Mouse (Mus musculus) gastrocnemius, postnatal 14 days (tissue): ENCODE measurements around the gene Thoc7. TPM values are rescaled to one million over a fixed set of nuclear protein-coding genes. Genes with fewer than 3 reads are reported as not detected.
"Not testable (repeated sequence)": the region's sequence is repeated elsewhere in the genome, so short reads cannot be mapped to it uniquely, and the experiment has no call there.

Experiments used
- DNase-seq: peaks from one replicate; pipeline ENCODE4 v3.0.0; 2021; ENCODE audit warnings: mixed read lengths
- intact Hi-C: fragments of 180-260 bp; cut with DNase I; formaldehyde crosslinking; loops from one replicate; pipeline ENCODE4 v1.15.1; 2025; ENCODE audit warnings: low total_unique reads
- long read RNA-seq, 2 experiments: library from polyadenylated mRNA; stranded (forward); transcript quantifications; one replicate each; pipeline ENCODE4 v2.0.0; 2021
- total RNA-seq, 2 experiments: library from RNA; stranded (reverse); gene quantifications; 2 replicates each; pipeline ENCODE4 v1.2.3; 2021

Gene Thoc7
- total RNA-seq = 100 to 1,000 TPM; 120 to 124 TPM
- long read RNA-seq, experiment 1, transcript Thoc7-201 (8 exons, 937 nt) = major isoform, 71 of 96 reads
- long read RNA-seq, experiment 1, partial matches to known transcripts = 4 of 96 reads
- long read RNA-seq, experiment 1, other reads (novel, unspliced or antisense) = 19 of 96 reads
- long read RNA-seq, experiment 2, transcript Thoc7-210 (9 exons, 951 nt) = minor isoform, 5 of 98 reads
- long read RNA-seq, experiment 2, transcript Thoc7-201 (8 exons, 937 nt) = major isoform, 70 of 98 reads
- long read RNA-seq, experiment 2, partial matches to known transcripts = 3 of 98 reads
- long read RNA-seq, experiment 2, other reads (novel, unspliced or antisense) = 20 of 98 reads

GRCm38 (mm10) chr14:13961401-13962112, at the start of gene Thoc7, which contains the start of gene Atxn7:
Thoc7 (minus strand) TSS chr14:13961852.
Atxn7 (plus strand) TSS chr14:13961440.
- peak; percentile 24 for DNase-seq
- intact Hi-C loops = loop anchor here (10.0 kb wide), 1 partner anchor 53 kb away; no protein-coding TSS in a partner anchor

GRCm38 (mm10) chr14:14009712-14010111, 48.1 kb upstream of the Thoc7 start:
- intact Hi-C loops = loop anchor here (10.0 kb wide), 1 partner anchor 45 kb away; the partner anchor contains the start of genes Atxn7 and Thoc7
- DNase-seq = no peak

GRCm38 (mm10) chr14:14002771-14003170, 41.1 kb upstream of the Thoc7 start:
- intact Hi-C loops = no loop called here
- DNase-seq = no peak

GRCm38 (mm10) chr14:13995206-13996097, 33.8 kb upstream of the Thoc7 start:
- DNase-seq = no peak
- intact Hi-C loops = no loop called here

- intact Hi-C loops = no loop called here
- no peak for DNase-seq
These were observed 29.1 kb upstream of the Thoc7 start for GRCm38 (mm10) chr14:13990741-13991140.

GRCm38 (mm10) chr14:13988397-13988796, 26.7 kb upstream of the Thoc7 start:
- intact Hi-C loops = loop anchor here (10.0 kb wide), 1 partner anchor 106 kb away; no protein-coding TSS in a partner anchor
- DNase-seq = no peak

GRCm38 (mm10) chr14:13982174-13982573, 20.5 kb upstream of the Thoc7 start:
- DNase-seq = no peak
- intact Hi-C loops = loop anchor here (10.0 kb wide), 1 partner anchor 113 kb away; no protein-coding TSS in a partner anchor

GRCm38 (mm10) chr14:13981286-13981685, 19.6 kb upstream of the Thoc7 start:
- intact Hi-C loops = loop anchor here (10.0 kb wide), 1 partner anchor 114 kb away; no protein-coding TSS in a partner anchor
- no peak for DNase-seq

GRCm38 (mm10) chr14:13977498-13977897, 15.8 kb upstream of the Thoc7 start:
- DNase-seq = no peak
- intact Hi-C loops = no loop called here

- intact Hi-C loops = no loop called here
- DNase-seq = no peak
These were observed 10.1 kb upstream of the Thoc7 start for GRCm38 (mm10) chr14:13971644-13972234.

GRCm38 (mm10) chr14:13970513-13970912, 8.9 kb upstream of the Thoc7 start:
- intact Hi-C loops = no loop called here
- DNase-seq = no peak

GRCm38 (mm10) chr14:13968476-13968875, 6.8 kb upstream of the Thoc7 start:
- intact Hi-C loops = loop anchor here (10.0 kb wide), 1 partner anchor 46 kb away; no protein-coding TSS in a partner anchor
- no peak for DNase-seq

- no peak for DNase-seq
- intact Hi-C loops = loop anchor here (10.0 kb wide), 1 partner anchor 47 kb away; no protein-coding TSS in a partner anchor
These were observed 6.0 kb upstream of the Thoc7 start for GRCm38 (mm10) chr14:13967607-13968006.

- intact Hi-C loops = loop anchor here (10.0 kb wide), 1 partner anchor 51 kb away; no protein-coding TSS in a partner anchor
- DNase-seq = no peak
These were observed 1.9 kb upstream of the Thoc7 start for GRCm38 (mm10) chr14:13963527-13963926.

- intact Hi-C loops = loop anchor here (10.0 kb wide), 1 partner anchor 52 kb away; no protein-coding TSS in a partner anchor
- DNase-seq = no peak
These were observed 824 bp upstream of the Thoc7 start for GRCm38 (mm10) chr14:13962476-13962875.

- peak; percentile 78 for DNase-seq
- intact Hi-C loops = loop anchor here (10.0 kb wide), 1 partner anchor 54 kb away; no protein-coding TSS in a partner anchor
These were observed 948 bp downstream of the Thoc7 start for GRCm38 (mm10) chr14:13960482-13961325.

GRCm38 (mm10) chr14:13960079-13960478, 1.6 kb downstream of the Thoc7 start:
- DNase-seq = no peak

GRCm38 (mm10) chr14:13952151-13952550, 9.5 kb downstream of the Thoc7 start:
- intact Hi-C loops, DNase-seq: not testable (repeated sequence)

More at GRCm38 (mm10) chr14:13960079-13960478, 1.6 kb downstream of the Thoc7 start:
- intact Hi-C loops = loop anchor here (10.0 kb wide), 1 partner anchor 55 kb away; no protein-coding TSS in a partner anchor
